Mouse (Mus musculus) urinary bladder, adult 18-20 months (tissue): ENCODE measurements at regions not wholly inside any gene's neighbourhood (a gene's known extent, or its start where the extent isn't known, plus 50 kb on each side); places are given as distances from the start of the nearest gene placed in this dataset.

Experiments
- DNase-seq, 2 experiments: peaks; one replicate each; pipeline ENCODE4 v3.0.0; 2022; ENCODE audit warnings: low spot score in 2 of 2, mixed read lengths in 2 of 2

- no peak for DNase-seq
These were observed 238.6 kb upstream of the Jmjd1c start for GRCm38 (mm10) chr10:66857330-66857729.

GRCm38 (mm10) chr10:66861421-66861820 is 234.5 kb upstream of the Jmjd1c start:
- DNase-seq, result no peak

DNA sequence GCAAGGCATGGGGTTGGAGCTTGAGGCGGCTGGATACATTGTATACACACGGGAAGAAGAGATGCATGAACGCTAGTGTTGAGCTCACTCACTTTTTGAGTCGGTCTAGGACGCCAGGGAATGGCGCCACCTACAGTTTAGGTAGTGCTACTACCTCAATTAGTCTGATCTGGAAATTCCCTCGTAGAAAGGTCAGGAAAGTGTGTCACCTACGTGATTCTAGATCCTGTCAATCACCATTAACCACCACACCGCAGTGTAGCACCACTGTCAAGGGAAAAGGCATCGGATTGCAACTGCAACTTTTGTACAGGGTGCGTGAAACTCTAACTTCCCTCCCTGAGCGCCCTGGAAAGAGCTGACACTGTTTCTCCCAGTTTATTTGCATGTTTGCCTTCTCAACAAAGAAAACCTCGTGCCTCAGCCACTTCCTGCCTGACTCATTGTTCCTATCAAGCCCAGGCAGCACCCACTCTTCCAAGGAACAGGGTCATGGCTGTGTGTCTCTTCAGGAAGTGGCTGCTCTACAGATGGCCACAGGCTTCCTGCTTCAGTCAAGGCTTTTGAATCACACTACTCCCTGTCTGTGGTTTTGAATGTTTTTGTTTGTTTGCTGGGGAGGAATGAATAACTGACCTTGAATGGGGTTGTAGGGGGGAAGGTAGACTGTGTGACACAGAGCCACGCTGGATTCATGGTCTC is 231.6 kb upstream of the Jmjd1c start:
- peak; percentile 33 to 77 for DNase-seq

DNA sequence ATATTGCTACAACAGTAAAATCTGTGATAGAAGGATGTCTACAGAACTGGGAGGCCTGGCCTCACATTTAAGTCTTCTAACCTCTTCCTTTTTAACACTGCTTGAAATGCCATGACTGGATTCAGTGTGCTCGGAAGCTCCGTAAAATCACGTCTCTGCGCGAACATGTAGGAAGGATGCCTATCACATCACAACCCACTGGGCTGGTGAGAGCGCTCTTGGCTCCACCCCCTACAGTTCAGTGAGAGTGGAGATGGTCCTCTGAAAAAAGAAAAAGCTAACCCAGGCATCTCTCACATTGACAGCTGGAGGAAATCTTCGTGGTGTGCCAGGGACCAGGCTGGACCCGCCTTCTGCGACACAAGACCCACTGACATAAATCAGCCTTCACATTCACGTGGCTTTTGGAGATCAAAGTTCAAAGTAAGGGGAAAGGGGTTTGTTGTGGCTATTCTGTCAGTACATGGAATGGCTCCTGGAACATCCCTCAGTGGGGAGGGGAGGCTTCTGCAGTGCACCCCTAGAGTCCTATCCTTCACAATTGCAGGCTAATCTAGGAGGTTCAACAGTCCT is 230.8 kb upstream of the Jmjd1c start:
- DNase-seq, result no peak

- no peak for DNase-seq
These were observed 224.7 kb upstream of the Jmjd1c start for GRCm38 (mm10) chr10:66871133-66871664.

DNA sequence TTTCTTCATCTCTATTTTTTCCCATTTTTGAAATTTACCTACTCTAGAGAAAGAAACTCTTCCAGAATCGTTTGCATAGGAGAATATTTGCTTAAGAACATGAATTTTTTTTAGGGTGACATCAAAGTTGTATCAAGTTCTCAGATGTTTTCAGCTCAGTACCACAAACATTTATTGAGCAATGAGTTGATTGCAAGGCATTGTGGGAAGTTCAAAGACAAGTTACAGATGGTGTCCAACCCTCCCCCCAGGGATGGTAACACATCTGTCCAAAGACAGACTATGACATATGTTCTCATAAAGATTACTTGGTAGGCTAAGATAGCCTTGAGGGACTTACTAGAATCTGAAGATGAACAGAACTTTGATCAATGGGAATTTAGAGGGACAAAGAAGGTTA is 224.3 kb upstream of the Jmjd1c start:
- DNase-seq, result no peak

- no peak for DNase-seq
These were observed 222.5 kb upstream of the Jmjd1c start for GRCm38 (mm10) chr10:66873468-66873867.

DNA sequence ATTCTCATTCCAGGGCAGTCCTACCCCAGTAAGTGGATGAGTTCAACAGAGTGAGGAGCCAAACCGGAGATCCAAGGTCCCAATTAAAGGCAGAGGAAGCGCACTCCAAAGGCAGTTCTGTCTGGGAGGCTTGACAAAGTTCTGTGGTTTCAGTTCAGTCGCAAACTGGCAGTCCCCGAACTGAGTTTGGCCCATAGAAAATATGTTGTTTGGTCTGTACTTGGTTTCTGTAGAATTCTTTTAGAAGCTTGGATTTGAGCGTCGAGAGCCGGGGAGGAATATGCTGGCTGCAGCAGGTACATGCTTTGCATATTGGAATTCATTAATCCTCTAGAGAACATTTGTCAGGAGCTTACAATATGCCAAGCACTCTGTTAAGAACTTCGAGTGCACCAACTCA is 216.9 kb upstream of the Jmjd1c start:
- DNase-seq, result no peak

DNA sequence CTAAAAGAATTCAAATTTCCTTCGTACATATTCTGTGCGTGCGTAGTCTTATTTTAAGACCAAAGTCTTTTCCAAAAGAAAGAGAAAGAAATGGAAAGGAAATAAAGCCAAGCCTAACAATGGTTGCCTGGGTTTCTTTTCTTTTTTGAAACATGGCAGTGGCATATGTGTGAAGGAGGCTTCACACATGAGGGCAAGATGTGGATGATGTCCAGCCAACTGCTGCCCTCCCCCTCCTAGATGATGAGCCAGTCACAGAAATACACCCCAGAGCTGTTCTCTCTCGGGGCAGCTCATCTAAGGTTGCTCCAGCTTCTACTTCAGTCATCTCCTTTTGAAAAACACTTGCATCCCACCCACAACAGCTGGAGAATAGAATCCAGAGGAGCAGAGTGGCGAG is 213.1 kb upstream of the Jmjd1c start:
- DNase-seq, result no peak

- no peak for DNase-seq
These were observed 210.3 kb upstream of the Jmjd1c start for GRCm38 (mm10) chr10:66885575-66885974.

DNA sequence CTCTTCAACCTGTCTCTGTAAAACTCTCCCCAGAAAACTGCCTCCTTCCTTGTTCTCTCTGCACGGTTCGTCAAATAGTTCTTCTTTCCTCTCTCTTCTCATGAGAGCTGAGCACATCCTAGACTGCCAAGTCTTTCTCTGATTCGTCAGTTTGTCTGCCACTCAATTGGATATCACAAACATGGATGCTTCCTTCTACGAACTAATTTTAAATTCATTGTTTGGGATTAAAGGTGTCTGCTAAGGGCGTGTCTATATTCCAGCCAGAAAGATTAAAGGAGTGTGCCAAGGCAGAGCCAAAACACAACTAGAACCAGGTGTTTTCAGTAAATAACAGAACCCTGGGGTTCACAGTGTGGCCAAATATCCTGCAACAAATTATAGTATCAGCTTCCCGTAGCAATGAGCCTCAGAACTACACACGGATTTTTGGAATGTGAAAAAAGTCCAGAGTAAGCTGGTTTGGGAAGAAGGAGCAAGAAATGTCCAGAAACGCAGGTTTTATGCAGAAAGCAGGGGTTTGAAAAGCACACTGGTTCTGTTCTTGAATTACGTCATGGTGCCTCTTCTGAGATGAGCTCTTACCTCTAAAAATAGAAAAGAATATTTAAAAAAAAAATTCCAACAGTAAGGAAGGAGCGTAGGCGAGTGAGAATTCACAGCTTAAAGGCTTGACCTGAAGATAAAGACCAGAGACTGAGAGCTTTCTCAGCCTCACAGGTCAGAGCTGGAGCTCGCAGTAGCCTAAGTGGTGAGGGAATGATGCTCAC is 206.0 kb upstream of the Jmjd1c start:
- DNase-seq, result no peak

- no peak for DNase-seq
These were observed 204.1 kb upstream of the Jmjd1c start for GRCm38 (mm10) chr10:66891811-66892210.

DNA sequence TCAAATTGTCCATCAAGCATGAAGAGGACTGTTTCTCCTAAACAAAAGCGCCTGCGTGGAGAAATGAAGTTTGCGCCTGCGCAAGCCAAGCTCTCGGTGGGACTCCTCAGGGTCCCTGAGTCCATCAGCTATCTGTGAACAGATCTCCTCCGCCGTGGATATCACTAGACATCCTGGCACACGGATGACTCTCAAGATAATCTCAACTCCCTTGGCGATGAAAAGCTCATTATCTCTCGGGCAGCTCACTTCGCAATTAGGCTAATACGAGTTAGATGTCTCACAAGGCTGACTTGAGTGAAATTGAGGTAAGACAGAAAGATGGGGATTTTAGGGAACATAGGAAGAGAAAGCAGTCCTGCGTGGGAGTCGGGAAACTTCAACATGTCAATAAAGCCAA is 202.1 kb upstream of the Jmjd1c start:
- DNase-seq, result no peak

DNA sequence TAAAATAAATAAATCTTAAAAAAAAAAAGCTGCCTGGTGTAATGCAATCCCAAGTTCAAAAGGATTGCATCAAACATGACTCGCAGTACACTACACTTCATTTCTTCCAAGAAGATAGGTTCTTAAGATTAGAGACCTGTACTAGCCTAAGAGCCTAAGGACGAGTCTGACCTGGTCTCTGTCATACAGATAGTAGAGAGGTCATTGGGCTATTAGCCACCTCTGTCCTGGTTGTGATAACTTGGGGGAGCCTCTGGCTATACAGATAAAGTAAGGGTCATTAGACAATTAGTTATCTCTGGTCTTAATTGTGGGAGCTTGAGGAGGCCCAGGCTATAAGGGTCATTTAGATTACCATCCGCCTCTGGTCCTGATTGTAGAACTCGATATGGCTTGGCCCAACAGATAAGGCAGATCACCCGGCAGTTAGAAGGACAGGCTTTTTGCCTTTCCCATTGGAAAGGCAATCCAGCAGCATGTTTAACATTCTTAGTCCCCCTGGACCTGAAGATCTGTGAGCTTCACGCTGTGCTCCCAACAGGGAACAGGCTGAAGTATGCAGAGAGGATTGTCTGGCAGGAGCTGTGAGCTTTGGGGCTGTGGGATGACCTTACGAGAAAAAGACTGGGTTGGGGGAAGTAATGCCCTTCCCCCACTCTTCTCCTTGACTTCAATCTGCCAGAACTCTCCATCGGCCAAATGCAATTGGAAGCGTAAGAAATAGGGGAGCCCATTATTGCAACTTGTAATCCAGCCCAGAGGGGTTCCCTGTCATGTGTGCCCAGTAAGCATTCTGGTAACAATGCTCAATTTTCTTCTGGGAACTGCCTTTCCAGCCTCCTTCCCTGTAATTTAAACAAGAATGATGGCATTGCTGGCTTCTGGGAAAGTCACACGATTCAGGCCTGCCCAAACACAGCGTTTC is 199.0 kb upstream of the Jmjd1c start:
- no peak for DNase-seq

GRCm38 (mm10) chr10:66899724-66900123 is 196.2 kb upstream of the Jmjd1c start:
- DNase-seq, result no peak

- DNase-seq, result no peak
These were observed 195.1 kb upstream of the Jmjd1c start for GRCm38 (mm10) chr10:66900781-66901180.

GRCm38 (mm10) chr10:66901873-66902272 is 194.1 kb upstream of the Jmjd1c start:
- DNase-seq, result no peak

DNA sequence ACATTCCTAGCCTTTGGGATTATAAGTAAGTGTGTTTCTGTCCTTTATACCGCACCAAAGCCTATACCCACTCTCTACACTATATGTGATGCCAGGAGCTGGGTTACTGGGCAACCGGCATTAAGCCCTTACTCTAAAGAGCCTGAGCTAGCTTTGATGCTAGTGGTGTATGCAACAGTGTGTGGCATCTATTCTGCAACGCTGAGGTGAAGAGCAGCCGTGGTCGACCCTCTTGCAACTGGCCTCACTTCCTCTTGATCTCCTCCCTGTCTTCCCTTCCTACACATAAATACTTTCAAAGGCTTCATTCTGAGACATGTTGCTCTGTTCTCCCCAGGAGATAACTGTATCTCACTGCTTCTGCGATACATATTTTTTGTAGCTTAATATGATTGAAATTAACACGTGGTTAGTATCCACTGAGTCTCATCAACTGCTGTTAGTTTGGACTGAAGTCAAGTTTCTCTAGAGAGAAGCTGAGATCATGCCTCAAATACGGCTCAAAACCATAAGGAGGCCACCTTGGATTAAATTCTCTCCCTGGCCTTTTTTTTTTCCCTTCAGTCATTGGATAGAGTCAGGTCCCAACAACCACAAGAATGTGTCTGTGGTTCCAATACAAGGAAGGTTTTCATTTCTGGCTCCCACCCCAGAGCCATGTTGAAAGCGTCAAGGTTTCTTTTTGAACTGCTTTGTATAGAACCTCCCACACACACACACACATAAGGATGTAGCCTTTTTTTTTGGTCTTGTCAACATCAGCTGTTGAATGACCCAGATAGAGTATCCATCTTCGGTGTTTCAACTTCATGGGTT is 191.2 kb upstream of the Jmjd1c start:
- DNase-seq, result no peak

GRCm38 (mm10) chr10:66907842-66908241 is 188.1 kb upstream of the Jmjd1c start:
- DNase-seq, result no peak

DNA sequence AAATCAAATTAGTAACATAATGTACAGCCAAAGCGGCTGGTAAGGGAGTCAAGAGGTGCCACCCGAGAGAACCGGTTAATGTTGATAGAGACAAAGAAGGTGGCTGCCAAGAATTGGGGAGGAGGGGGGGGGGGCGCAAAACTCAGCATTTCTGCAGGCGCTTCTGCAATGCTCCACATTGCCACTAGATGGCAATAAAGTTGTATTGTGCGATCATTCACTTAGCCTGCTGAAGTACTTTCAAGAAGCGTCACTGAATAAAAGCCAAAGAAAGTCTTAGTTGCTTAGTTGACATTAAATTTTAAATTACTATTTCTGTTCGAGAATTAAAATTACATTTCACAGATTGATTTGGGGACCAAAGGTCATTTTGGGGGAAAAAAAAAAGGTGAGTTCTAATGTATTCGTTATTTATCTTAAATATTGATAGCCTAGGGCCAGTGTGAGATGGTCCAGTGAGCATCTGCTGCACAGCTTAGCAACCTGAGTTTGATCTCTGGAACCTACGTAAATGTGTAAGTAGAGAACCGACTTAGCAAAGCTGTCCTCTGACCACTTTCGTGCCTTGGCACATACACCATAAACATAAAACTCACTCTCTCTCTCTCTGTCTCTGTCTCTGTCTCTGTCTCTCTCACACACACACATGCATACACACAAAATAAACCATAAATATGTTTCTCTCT is 186.6 kb upstream of the Jmjd1c start:
- DNase-seq, result no peak
